ENCODE assay signal across 28 mouse cellular contexts in genomic region chr11:24020760-24021159, GRCm38 (mm10). TPM values are rescaled to one million over a fixed set of nuclear protein-coding genes. Genes with fewer than 3 reads are reported as not detected.
DNase-seq lines count a peak whose midpoint lies in the region; ATAC-seq and TF ChIP-seq lines count a peak whose summit lies in the region.
"Had no signal": no experiment of that assay in that cellular context is flagged by ENCODE, and none has a peak within 500 bp of the region (broad histone marks: within the 10 kb centered on the region; RNA-seq: fewer than 3 reads in every experiment).

No protein-coding gene starts in this region.

- no peak overlapping the region for H3K27ac ChIP-seq in heart, embryonic 11.5 days (ENCODE audit: low read depth, low read length)
- no peak overlapping the region for H3K27ac ChIP-seq in heart, embryonic 10.5 days
- H3K27ac ChIP-seq in liver, adult 2 months (replicated peaks; ENCODE audit: insufficient read depth, low read depth, low read length): no peak overlapping the region
- H3K27ac ChIP-seq: embryonic facial prominence, embryonic 13.5 days; embryonic facial prominence, embryonic 15.5 days; forebrain, embryonic 10.5 days; forebrain, embryonic 12.5 days had no signal

- no peak for TF ChIP-seq POLR2A in liver, adult 2 months (IDR thresholded peaks at IDR 0.05; ENCODE audit: extremely low read depth, insufficient read depth, low read length)

- no peaks in the 10 kb centered on the region for H3K27me3 ChIP-seq in heart, embryonic 11.5 days (ENCODE audit: control insufficient read depth, insufficient read depth, low read length)
- H3K27me3 ChIP-seq in heart, embryonic 10.5 days (ENCODE audit: insufficient read depth, poor library complexity, severe bottlenecking): no peaks in the 10 kb centered on the region
- no peaks in the 10 kb centered on the region for H3K27me3 ChIP-seq in liver, adult 2 months (ENCODE audit: control insufficient read depth, insufficient read depth, low read length)
- H3K27me3 ChIP-seq: embryonic facial prominence, embryonic 13.5 days; embryonic facial prominence, embryonic 15.5 days; forebrain, embryonic 12.5 days had no signal

- H3K4me3 ChIP-seq in heart, embryonic 11.5 days (ENCODE audit: low read depth, low read length): no peak overlapping the region
- no peak overlapping the region for H3K4me3 ChIP-seq in heart, embryonic 10.5 days
- no peak overlapping the region for H3K4me3 ChIP-seq in liver, adult 2 months (ENCODE audit: insufficient read depth, low read depth, low read length)
- H3K4me3 ChIP-seq: embryonic facial prominence, embryonic 13.5 days; embryonic facial prominence, embryonic 15.5 days; erythroblast, embryonic 14.5 days; forebrain, embryonic 10.5 days; forebrain, embryonic 12.5 days had no signal

- no peak overlapping the region for H3K9ac ChIP-seq in heart, embryonic 11.5 days (ENCODE audit: low read depth, low read length)
- H3K9ac ChIP-seq in liver, adult 2 months (ENCODE audit: low read depth, low read length): no peak overlapping the region
- H3K9ac ChIP-seq: embryonic facial prominence, embryonic 13.5 days; embryonic facial prominence, embryonic 15.5 days; forebrain, embryonic 12.5 days had no signal

- peak; percentile 13 to 38 for DNase-seq in heart, adult 18-20 months
- DNase-seq in heart, adult 9 months (ENCODE audit: low spot score in 2 of 2): peak; percentile 2 to 12
- no peak for DNase-seq in heart, embryonic 10.5 days (ENCODE audit: low spot score)
- DNase-seq in liver, adult 2 months (ENCODE audit: extremely low read depth, low read depth, low spot score): peak; percentile 66
- no peak for DNase-seq in liver
- DNase-seq: adrenal gland, adult 2 months; adrenal gland, postnatal 10 days; adrenal gland, postnatal 25 days; cerebellum, adult 11 months; cerebellum, adult 18-20 months; cerebellum, adult 8-10 months; cerebellum, adult 9-11 months; cerebellum, postnatal 14 days; cerebellum, postnatal 36 days; embryo, embryonic 11 days had no signal

- H3K4me2 ChIP-seq in heart, embryonic 11.5 days: no peak overlapping the region
- H3K4me2 ChIP-seq: embryonic facial prominence, embryonic 13.5 days; embryonic facial prominence, embryonic 15.5 days; forebrain, embryonic 12.5 days had no signal

- WGBS in heart, embryonic 11.5 days (ENCODE audit: insufficient replicate concordance): 38% methylated on average over 1 of the region's 1 CpGs
- 46% methylated on average over 1 of the region's 1 CpGs for WGBS in heart, embryonic 10.5 days
- WGBS in liver, adult 2 months: 67% methylated on average over 1 of the region's 1 CpGs

- H3K4me1 ChIP-seq in heart, embryonic 11.5 days (ENCODE audit: control insufficient read depth, insufficient read depth, low read length): peaks cover 13% of the 10 kb centered on the region
- peaks cover 20% of the 10 kb centered on the region; the same call in 1 of the 2 replicates for H3K4me1 ChIP-seq in heart, embryonic 10.5 days
- no peaks in the 10 kb centered on the region for H3K4me1 ChIP-seq in liver, adult 2 months (ENCODE audit: control insufficient read depth, insufficient read depth, low read length)
- H3K4me1 ChIP-seq: embryonic facial prominence, embryonic 13.5 days; embryonic facial prominence, embryonic 15.5 days had no signal

- no peak for ATAC-seq in heart, embryonic 11.5 days (replicated peaks; ENCODE audit: insufficient number of reproducible peaks, low FRiP score, low TSS enrichment)
- ATAC-seq: forebrain, embryonic 14.5 days had no signal

- no peaks in the 10 kb centered on the region for H3K36me3 ChIP-seq in heart, embryonic 11.5 days (ENCODE audit: control insufficient read depth, insufficient read depth, low read length)
- no peaks in the 10 kb centered on the region for H3K36me3 ChIP-seq in heart, embryonic 10.5 days
- H3K36me3 ChIP-seq in liver, adult 2 months (ENCODE audit: control insufficient read depth, insufficient read depth, low read length): no peaks in the 10 kb centered on the region
- H3K36me3 ChIP-seq: embryonic facial prominence, embryonic 13.5 days; embryonic facial prominence, embryonic 15.5 days; forebrain, embryonic 10.5 days; forebrain, embryonic 12.5 days had no signal

- no peaks in the 10 kb centered on the region for H3K9me3 ChIP-seq in heart, embryonic 11.5 days (replicated peaks; ENCODE audit: control insufficient read depth, low read length)
- H3K9me3 ChIP-seq in heart, embryonic 10.5 days: no peaks in the 10 kb centered on the region
- H3K9me3 ChIP-seq: embryonic facial prominence, embryonic 13.5 days; embryonic facial prominence, embryonic 15.5 days; forebrain, embryonic 10.5 days; forebrain, embryonic 12.5 days had no signal

- H3K79me2 ChIP-seq in liver, adult 2 months (ENCODE audit: control insufficient read depth, insufficient read depth, low read length): no peaks in the 10 kb centered on the region

- no peak for TF ChIP-seq CTCF in liver, adult 2 months (IDR thresholded peaks at IDR 0.05; ENCODE audit: low read depth, low read length)

RNA-seq across cellular contexts. Expression of gene A830031A19Rik, which starts 54.1 kb away (rescaled TPM):
- not detected for total RNA-seq in heart, adult 18-20 months (2021)
- not detected in 2 replicates for polyA plus RNA-seq in heart, embryonic 11.5 days (2014; fragmentation: Nextera tagmentation; extraction: Ambion mirVana)
- polyA plus RNA-seq in heart, embryonic 10.5 days (2016; fragmentation: Nextera tagmentation; extraction: Ambion mirVana): not detected in 2 replicates
- total RNA-seq in liver, adult 2 months (2014; rRNA removed): not detected in 2 replicates
- polyA plus RNA-seq in liver, adult 2 months (2012; rRNA removed): not detected in 2 replicates
- total RNA-seq: adrenal gland, adult 2 months; adrenal gland, postnatal 10 days; adrenal gland, postnatal 25 days; adrenal gland, postnatal 4 days; common myeloid progenitor, adult 5-6 weeks; ES-E14; MEL had no signal
- polyA plus RNA-seq: adrenal gland, adult 2 months; C2C12; embryonic facial prominence, embryonic 11.5 days; embryonic facial prominence, embryonic 13.5 days; embryonic facial prominence, embryonic 15.5 days; erythroblast, embryonic 14.5 days; forebrain, embryonic 10.5 days; forebrain, embryonic 12.5 days had no signal

RNA-seq across cellular contexts. Expression of gene Bcl11a, which starts 57.1 kb away (rescaled TPM):
- total RNA-seq in heart, adult 18-20 months (2021): 1 to 10 TPM; 2.1 to 2.6 TPM
- 19.1 and 21.7 TPM in 2 replicates for polyA plus RNA-seq in heart, embryonic 11.5 days (2014; fragmentation: Nextera tagmentation; extraction: Ambion mirVana)
- 13.5 and 23.5 TPM in 2 replicates for polyA plus RNA-seq in heart, embryonic 10.5 days (2016; fragmentation: Nextera tagmentation; extraction: Ambion mirVana)
- total RNA-seq in liver, adult 2 months (2014; rRNA removed): 0.09 and 0.27 TPM in 2 replicates
- 0.05 and 0.13 TPM in 2 replicates for polyA plus RNA-seq in liver, adult 2 months (2012; rRNA removed)
- polyA plus RNA-seq: C2C12 had no signal

Comparison
In these comparisons a context has a peak if more than half of its experiments do, and no peak if none do; other contexts are left out.
1. DNase-seq: peak in heart, adult 18-20 months (2 of 2), heart, adult 9 months (2 of 2) and liver, adult 2 months (single experiment); none in heart, embryonic 10.5 days (single experiment) and liver (single experiment).
2. RNA of gene Bcl11a, which starts 57.1 kb away (polyA plus RNA-seq): 13.5 to 23.5 TPM in heart, embryonic 10.5 days and 19.1 to 21.7 TPM in heart, embryonic 11.5 days; 0.05 to 0.13 TPM in liver, adult 2 months; every median in the first group is over 10 times any median in the second.